Mouse (Mus musculus) liver, embryonic 15.5 days (tissue): ENCODE results near the gene Wdr83. TPM values are rescaled to one million over a fixed set of nuclear protein-coding genes. Genes with fewer than 3 reads are reported as not detected.
"Not testable (repeated sequence)": the region's sequence is repeated elsewhere in the genome, so short reads cannot be mapped to it uniquely, and the experiment has no call there.

Experiments
- ATAC-seq: fragments of 200-750 bp; cut with Nextera tagmentation; 2 replicates; pipeline ENCODE4 v1.8.0; 2017; ENCODE audit warnings: moderate number of reproducible peaks, mild to moderate bottlenecking, moderate library complexity; ENCODE audit not compliant: insufficient read depth
- H3K27ac ChIP-seq: fragments of 300-500 bp; sonication (generic); replicated peaks from 2 replicates; pipeline ENCODE4 v1.5.1; 2015; ENCODE audit warnings: mild to moderate bottlenecking, inconsistent platforms
- H3K27me3 ChIP-seq: fragments of 300-500 bp; sonication (generic); 2 replicates; pipeline ENCODE4 v1.6.1; 2015; ENCODE audit warnings: mild to moderate bottlenecking, inconsistent platforms
- H3K36me3 ChIP-seq: fragments of 300-500 bp; sonication (generic); replicated peaks from 2 replicates; pipeline ENCODE4 v1.6.1; 2015; ENCODE audit warnings: moderate library complexity, mild to moderate bottlenecking, inconsistent platforms
- H3K4me1 ChIP-seq: fragments of 300-500 bp; sonication (generic); replicated peaks from 2 replicates; pipeline ENCODE4 v1.6.1; 2015; ENCODE audit warnings: inconsistent platforms
- H3K4me2 ChIP-seq: fragments of 300-500 bp; sonication (generic); 2 replicates; pipeline ENCODE4 v1.6.1; 2015; ENCODE audit warnings: moderate library complexity, mild to moderate bottlenecking, inconsistent platforms
- H3K4me3 ChIP-seq: fragments of 300-500 bp; sonication (generic); replicated peaks from 2 replicates; pipeline ENCODE4 v1.5.1; 2015; ENCODE audit warnings: mild to moderate bottlenecking, inconsistent platforms
- H3K9ac ChIP-seq: fragments of 300-500 bp; sonication (generic); 2 replicates; pipeline ENCODE4 v1.6.1; 2015; ENCODE audit warnings: moderate library complexity, mild to moderate bottlenecking, inconsistent platforms
- H3K9me3 ChIP-seq: fragments of 300-500 bp; sonication (generic); replicated peaks from 2 replicates; pipeline ENCODE4 v1.6.1; 2016; ENCODE audit warnings: inconsistent platforms
- WGBS: fragments of 180-500 bp; shearing (Covaris S2); methylation state at CpG from one replicate; pipeline ENCODE4 v1.1.7; 2015; ENCODE audit warnings: mixed read lengths; ENCODE audit not compliant: insufficient replicate concordance; 5-methylcytosine and 5-hydroxymethylcytosine counted together
- polyA plus RNA-seq: library from polyadenylated mRNA; unstranded; fragments of >200 nt; fragmentation: Nextera tagmentation; extraction: Ambion mirVana; gene quantifications from 2 replicates; pipeline ENCODE4 v1.2.1, GENCODE M21; 2015

Wdr83 gene
- polyA plus RNA-seq, 1 experiment from 2014 or later = 21.6 TPM

- H3K4me3 ChIP-seq = no peak overlapping the region
- ATAC-seq = no peak
- H3K9ac ChIP-seq = no peak overlapping the region
- H3K4me2 ChIP-seq = no peak overlapping the region
- H3K9me3 ChIP-seq = no peaks in the 10 kb centered on the region
- H3K4me1 ChIP-seq = 0 out of 2 replicates have a peak, but pooled peaks cover 4% of the 10 kb centered on the region
- no peak overlapping the region for H3K27ac ChIP-seq
- peaks cover 73% of the 10 kb centered on the region for H3K36me3 ChIP-seq
- 81% methylated on average over 7 of the region's 7 CpGs for WGBS
- no peaks in the 10 kb centered on the region for H3K27me3 ChIP-seq
These were observed 14.5 kb upstream of the Wdr83 start for GRCm38 (mm10) chr8:85095566-85095965.

- Histone ChIP-seq H3K9me3 (no peaks in the 10 kb centered on the region), H3K27ac (no peak overlapping the region), H3K4me1 (0 out of 2 replicates have a peak, but pooled peaks cover 4% of the 10 kb centered on the region), H3K9ac (no peak overlapping the region), H3K27me3 (no peaks in the 10 kb centered on the region), H3K36me3 (peaks cover 73% of the 10 kb centered on the region), H3K4me3 (no peak overlapping the region), H3K4me2 (no peak overlapping the region)
- WGBS = 81% methylated on average over 13 of the region's 13 CpGs
- ATAC-seq = no peak
These were observed 13.9 kb upstream of the Wdr83 start for GRCm38 (mm10) chr8:85095051-85095450.

GRCm38 (mm10) chr8:85091526-85092090, 10.5 kb upstream of the Wdr83 start:
- no peak for ATAC-seq
- WGBS = 68% methylated on average over 21 of the region's 21 CpGs
- Histone ChIP-seq H3K4me1 (0 out of 2 replicates have a peak, but pooled peaks cover 4% of the 10 kb centered on the region), H3K27ac (no peak overlapping the region), H3K9ac (no peak overlapping the region), H3K4me2 (no peak overlapping the region), H3K27me3 (no peaks in the 10 kb centered on the region), H3K9me3 (no peaks in the 10 kb centered on the region), H3K36me3 (peaks cover 81% of the 10 kb centered on the region), H3K4me3 (no peak overlapping the region)

GRCm38 (mm10) chr8:85090856-85091255, 9.8 kb upstream of the Wdr83 start:
- ATAC-seq = no peak
- Histone ChIP-seq H3K27ac (no peak overlapping the region), H3K9ac (no peak overlapping the region), H3K36me3 (peaks cover 80% of the 10 kb centered on the region), H3K4me1 (0 out of 2 replicates have a peak, but pooled peaks cover 4% of the 10 kb centered on the region), H3K9me3 (no peaks in the 10 kb centered on the region), H3K4me2 (no peak overlapping the region), H3K4me3 (no peak overlapping the region), H3K27me3 (no peaks in the 10 kb centered on the region)
- 81% methylated on average over 11 of the region's 11 CpGs for WGBS

GRCm38 (mm10) chr8:85088771-85089170, 7.7 kb upstream of the Wdr83 start:
- no peak overlapping the region for H3K4me3 ChIP-seq
- no peak overlapping the region for H3K9ac ChIP-seq
- H3K27ac ChIP-seq = no peak overlapping the region
- peaks cover 67% of the 10 kb centered on the region for H3K36me3 ChIP-seq
- ATAC-seq = no peak
- WGBS = 53% methylated on average over 2 of the region's 2 CpGs
- no peak overlapping the region for H3K4me2 ChIP-seq
- no peaks in the 10 kb centered on the region for H3K27me3 ChIP-seq
- H3K9me3 ChIP-seq = no peaks in the 10 kb centered on the region
- peaks cover 22% of the 10 kb centered on the region for H3K4me1 ChIP-seq

- H3K4me1 ChIP-seq = peaks cover 43% of the 10 kb centered on the region
- no peak overlapping the region for H3K4me2 ChIP-seq
- H3K4me3 ChIP-seq = no peak overlapping the region
- no peaks in the 10 kb centered on the region for H3K27me3 ChIP-seq
- 62% methylated on average over 3 of the region's 3 CpGs for WGBS
- no peak overlapping the region for H3K9ac ChIP-seq
- H3K9me3 ChIP-seq = no peaks in the 10 kb centered on the region
- H3K36me3 ChIP-seq = peaks cover 48% of the 10 kb centered on the region
- no peak overlapping the region for H3K27ac ChIP-seq
- ATAC-seq = no peak
These were observed 5.1 kb upstream of the Wdr83 start for GRCm38 (mm10) chr8:85086238-85086637.

GRCm38 (mm10) chr8:85084633-85085032, 3.5 kb upstream of the Wdr83 start:
- no peaks in the 10 kb centered on the region for H3K27me3 ChIP-seq
- peak overlapping the region; percentile 97 for H3K4me2 ChIP-seq
- no peak overlapping the region for H3K9ac ChIP-seq
- no peak overlapping the region; the same call in 1 of the 2 replicates for H3K27ac ChIP-seq
- H3K36me3 ChIP-seq = peaks cover 41% of the 10 kb centered on the region
- H3K9me3 ChIP-seq = no peaks in the 10 kb centered on the region
- peaks cover 53% of the 10 kb centered on the region for H3K4me1 ChIP-seq
- ATAC-seq = no peak
- H3K4me3 ChIP-seq = peak overlapping the region; percentile 73
- 35% methylated on average over 8 of the region's 8 CpGs for WGBS

GRCm38 (mm10) chr8:85083108-85083813, 2.2 kb upstream of the Wdr83 start, which contains the start of gene Man2b1:
Gene Man2b1, plus strand, starts transcription at chr8:85083270.
- Histone ChIP-seq H3K9ac (peak within 1 kb of the TSS; percentile 65), H3K9me3 (no peaks in the 10 kb centered on the region), H3K36me3 (peaks cover 36% of the 10 kb centered on the region), H3K4me1 (peaks cover 66% of the 10 kb centered on the region), H3K4me3 (peak within 1 kb of the TSS; percentile 73), H3K4me2 (peak within 1 kb of the TSS; percentile 97), H3K27ac (peak within 1 kb of the TSS; percentile 85), H3K27me3 (no peaks in the 10 kb centered on the region)
- ATAC-seq = peak; percentile 82
- under 1% methylated on average over 30 of the region's 30 CpGs for WGBS

- WGBS = 36% methylated on average over 4 of the region's 4 CpGs
- not testable (repeated sequence) for H3K9me3 ChIP-seq
- peak overlapping the region; percentile 85 for H3K27ac ChIP-seq
These were observed 1.1 kb upstream of the Wdr83 start for GRCm38 (mm10) chr8:85082169-85082568.

GRCm38 (mm10) chr8:85080532-85081215, 432 bp downstream of the Wdr83 start, which contains the start of gene Wdr83os:
Gene Wdr83os, plus strand, starts transcription at chr8:85080740.
- H3K27ac ChIP-seq = peak within 1 kb of the TSS; percentile 85
- peaks cover 35% of the 10 kb centered on the region for H3K36me3 ChIP-seq
- under 1% methylated on average over 30 of the region's 30 CpGs for WGBS
- ATAC-seq = peak; percentile 13; the same call in 1 of the 2 replicates
- peak within 1 kb of the TSS; percentile 90 for H3K9ac ChIP-seq
- no peaks in the 10 kb centered on the region for H3K9me3 ChIP-seq
- H3K27me3 ChIP-seq = no peaks in the 10 kb centered on the region
- peak within 1 kb of the TSS; percentile 88 for H3K4me3 ChIP-seq
- peak within 1 kb of the TSS; percentile 97 for H3K4me2 ChIP-seq
- peaks cover 88% of the 10 kb centered on the region for H3K4me1 ChIP-seq

More at GRCm38 (mm10) chr8:85082169-85082568, 1.1 kb upstream of the Wdr83 start:
- H3K4me3 ChIP-seq, H3K27me3 ChIP-seq, ATAC-seq, H3K9ac ChIP-seq: not testable (repeated sequence)
- Histone ChIP-seq H3K4me1 (peaks cover 74% of the 10 kb centered on the region), H3K4me2 (peak overlapping the region; percentile 97), H3K36me3 (peaks cover 35% of the 10 kb centered on the region)

- Histone ChIP-seq H3K9me3 (no peaks in the 10 kb centered on the region), H3K4me3 (peak overlapping the region; percentile 88), H3K9ac (peak overlapping the region; percentile 90), H3K4me2 (peak overlapping the region; percentile 97), H3K27me3 (no peaks in the 10 kb centered on the region), H3K4me1 (peaks cover 88% of the 10 kb centered on the region), H3K36me3 (peaks cover 35% of the 10 kb centered on the region), H3K27ac (peak overlapping the region; percentile 85)
- no peak for ATAC-seq
- WGBS = 0% methylated on average over 25 of the region's 25 CpGs
These were observed 933 bp downstream of the Wdr83 start for GRCm38 (mm10) chr8:85080214-85080531.
